Mouse (Mus musculus) testis, adult 2 months (tissue): ENCODE results near the gene Retnlg.

Experiments
- CTCF ChIP-seq: fragments of 200-500 bp; IDR thresholded peaks from 2 replicates; pipeline ENCODE4 v1.5.1; 2012; ENCODE audit warnings: low read depth, mild to moderate bottlenecking, inconsistent platforms, low read length, moderate library complexity; ENCODE audit not compliant: control insufficient read depth, insufficient read depth, insufficient replicate concordance
- POLR2A ChIP-seq: fragments of 200-500 bp; IDR thresholded peaks from 2 replicates; pipeline ENCODE4 v1.6.1; 2012; ENCODE audit warnings: low read depth, mild to moderate bottlenecking, inconsistent platforms, low read length, moderate library complexity; ENCODE audit not compliant: control insufficient read depth

DNA sequence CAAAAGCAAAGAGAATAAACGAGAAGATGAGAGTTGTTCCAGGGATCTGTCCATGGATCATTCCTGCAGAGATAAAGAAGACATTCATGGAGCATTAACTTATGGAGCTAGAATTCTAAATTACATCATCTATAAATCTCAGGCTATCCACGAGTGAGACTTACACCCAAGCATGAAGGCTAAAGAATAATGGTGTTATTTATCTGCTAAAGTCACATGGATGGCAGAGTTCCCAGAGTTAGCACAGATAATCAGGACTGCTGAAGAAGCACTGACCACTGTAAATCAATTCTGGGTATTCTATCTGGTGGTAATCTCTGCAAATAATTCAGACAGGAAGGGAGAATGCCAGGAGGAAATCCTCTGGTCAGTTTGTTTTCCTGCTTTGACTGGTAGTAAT is 18.3 kb downstream of the Retnlg start:
- no peak for TF ChIP-seq CTCF
- no peak for TF ChIP-seq POLR2A
